Mouse (Mus musculus) heart, embryonic 11.5 days (tissue): Measurements from ENCODE around the gene Stab1. TPM values are rescaled to one million over a fixed set of nuclear protein-coding genes. Genes with fewer than 3 reads are reported as not detected.

Experiments used
- ATAC-seq: fragments of 200-750 bp; cut with Nextera tagmentation; replicated peaks from 2 replicates; pipeline ENCODE4 v1.8.0; 2017; ENCODE audit warnings: moderate library complexity; ENCODE audit not compliant: insufficient number of reproducible peaks, low FRiP score, low TSS enrichment
- H3K27ac ChIP-seq: fragments of 300-500 bp; sonication (generic); 2 replicates; pipeline ENCODE4 v1.5.1; 2014; ENCODE audit warnings: mild to moderate bottlenecking, low read depth, low read length
- H3K27me3 ChIP-seq: fragments of 300-500 bp; sonication (generic); 2 replicates; pipeline ENCODE4 v1.6.1; 2014; ENCODE audit warnings: mild to moderate bottlenecking, low read length, mixed read lengths; ENCODE audit not compliant: control insufficient read depth, insufficient read depth
- H3K36me3 ChIP-seq: fragments of 300-500 bp; sonication (generic); 2 replicates; pipeline ENCODE4 v1.6.1; 2014; ENCODE audit warnings: mild to moderate bottlenecking, low read length, moderate library complexity, mixed read lengths; ENCODE audit not compliant: control insufficient read depth, insufficient read depth
- H3K4me1 ChIP-seq: fragments of 300-500 bp; sonication (generic); 2 replicates; pipeline ENCODE4 v1.6.1; 2014; ENCODE audit warnings: low read length; ENCODE audit not compliant: control insufficient read depth, insufficient read depth
- H3K4me2 ChIP-seq: fragments of 300-500 bp; sonication (generic); 2 replicates; pipeline ENCODE4 v1.6.1; 2014; ENCODE audit warnings: mild to moderate bottlenecking, moderate library complexity
- H3K4me3 ChIP-seq: fragments of 300-500 bp; sonication (generic); 2 replicates; pipeline ENCODE4 v1.5.1; 2014; ENCODE audit warnings: low read depth, low read length
- H3K9ac ChIP-seq: fragments of 300-500 bp; sonication (generic); 2 replicates; pipeline ENCODE4 v1.6.1; 2014; ENCODE audit warnings: mild to moderate bottlenecking, low read depth, low read length, moderate library complexity
- H3K9me3 ChIP-seq: fragments of 300-500 bp; sonication (generic); replicated peaks from 2 replicates; pipeline ENCODE4 v1.6.1; 2016; ENCODE audit warnings: low read length; ENCODE audit not compliant: control insufficient read depth
- WGBS: fragments of 180-500 bp; shearing (Covaris S2); extraction: QIAGEN DNeasy Blood & Tissue Kit; methylation state at CpG from one replicate; pipeline ENCODE4 v1.1.7; 2014; ENCODE audit not compliant: insufficient replicate concordance; 5-methylcytosine and 5-hydroxymethylcytosine counted together
- polyA plus RNA-seq: library from polyadenylated mRNA; unstranded; fragments of >200 nt; fragmentation: Nextera tagmentation; extraction: Ambion mirVana; gene quantifications from 2 replicates; pipeline ENCODE4 v1.2.1, GENCODE M21; 2014

Stab1 gene
- polyA plus RNA-seq, 1 experiment from 2014 or later: 35.9 TPM

DNA sequence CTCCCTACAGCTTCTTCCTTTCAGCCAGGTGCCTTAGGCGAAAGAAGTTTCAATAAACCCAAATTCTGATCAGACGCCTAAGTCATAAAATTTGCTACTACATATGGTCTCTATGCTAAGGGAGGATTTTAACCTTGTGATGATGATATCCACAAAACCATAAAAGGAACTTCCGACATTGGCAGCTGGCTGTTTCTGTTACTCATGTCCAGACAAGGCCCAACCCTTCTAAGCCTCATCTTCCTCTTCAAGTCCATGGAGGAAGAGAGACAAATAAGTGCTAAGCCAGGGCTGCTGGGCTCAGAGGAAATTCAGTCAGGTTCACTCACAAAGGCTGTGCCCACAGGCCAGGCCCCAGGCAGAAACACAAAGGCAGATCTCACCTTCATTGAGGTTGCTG is 20.9 kb upstream of the Stab1 start:
- 93% methylated on average over 3 of the region's 3 CpGs for WGBS
- ATAC-seq: no peak
- Histone ChIP-seq H3K9me3 (no peaks in the 10 kb centered on the region), H3K36me3 (peaks cover 63% of the 10 kb centered on the region), H3K4me1 (peaks cover 16% of the 10 kb centered on the region), H3K27ac (no peak overlapping the region; the same call in 1 of the 2 replicates), H3K27me3 (no peaks in the 10 kb centered on the region), H3K4me3 (no peak overlapping the region), H3K9ac (no peak overlapping the region), H3K4me2 (no peak overlapping the region)

DNA sequence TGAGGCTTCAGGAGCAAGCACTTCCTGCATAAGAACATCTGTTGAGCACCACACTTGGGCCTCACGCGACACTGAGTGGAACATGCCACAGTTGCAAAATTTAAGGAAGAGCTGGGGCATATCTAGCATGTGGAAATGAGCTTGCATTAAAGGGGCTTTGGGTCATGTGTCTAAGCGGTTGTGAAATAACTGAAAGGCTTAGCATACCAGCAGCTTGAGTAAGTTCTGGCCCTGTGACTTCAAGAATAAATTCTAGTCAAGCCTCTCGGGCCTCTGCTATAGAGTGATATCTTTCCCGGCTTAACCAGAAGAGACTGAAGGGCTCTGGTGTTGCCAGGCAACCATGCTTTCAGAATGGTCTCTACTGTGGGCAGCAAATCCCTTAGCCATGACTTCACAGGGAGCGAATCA is 20.3 kb upstream of the Stab1 start:
- Histone ChIP-seq H3K4me1 (peaks cover 14% of the 10 kb centered on the region), H3K9me3 (no peaks in the 10 kb centered on the region), H3K9ac (no peak overlapping the region), H3K27me3 (no peaks in the 10 kb centered on the region), H3K4me3 (no peak overlapping the region), H3K4me2 (no peak overlapping the region), H3K36me3 (peaks cover 64% of the 10 kb centered on the region), H3K27ac (peak overlapping the region; percentile 63; the same call in 1 of the 2 replicates)
- ATAC-seq: 0 out of 2 replicates have a peak, but pooled peaks have one; percentile 29
- WGBS: 59% methylated on average over 6 of the region's 6 CpGs

GRCm38 (mm10) chr14:31186656-31187055 is 18.2 kb upstream of the Stab1 start:
- Histone ChIP-seq H3K4me2 (no peak overlapping the region), H3K4me1 (peaks cover 15% of the 10 kb centered on the region), H3K27ac (no peak overlapping the region), H3K9me3 (no peaks in the 10 kb centered on the region), H3K27me3 (no peaks in the 10 kb centered on the region), H3K4me3 (no peak overlapping the region), H3K9ac (no peak overlapping the region), H3K36me3 (peaks cover 70% of the 10 kb centered on the region)
- 63% methylated on average over 4 of the region's 4 CpGs for WGBS
- no peak for ATAC-seq

GRCm38 (mm10) chr14:31184195-31184594 is 15.8 kb upstream of the Stab1 start:
- Histone ChIP-seq H3K9me3 (no peaks in the 10 kb centered on the region), H3K36me3 (peaks cover 66% of the 10 kb centered on the region), H3K9ac (no peak overlapping the region), H3K4me3 (no peak overlapping the region), H3K4me2 (no peak overlapping the region), H3K4me1 (peaks cover 7% of the 10 kb centered on the region; the same call in 1 of the 2 replicates), H3K27me3 (no peaks in the 10 kb centered on the region), H3K27ac (no peak overlapping the region)
- no peak for ATAC-seq
- WGBS: 94% methylated on average over 12 of the region's 12 CpGs

DNA sequence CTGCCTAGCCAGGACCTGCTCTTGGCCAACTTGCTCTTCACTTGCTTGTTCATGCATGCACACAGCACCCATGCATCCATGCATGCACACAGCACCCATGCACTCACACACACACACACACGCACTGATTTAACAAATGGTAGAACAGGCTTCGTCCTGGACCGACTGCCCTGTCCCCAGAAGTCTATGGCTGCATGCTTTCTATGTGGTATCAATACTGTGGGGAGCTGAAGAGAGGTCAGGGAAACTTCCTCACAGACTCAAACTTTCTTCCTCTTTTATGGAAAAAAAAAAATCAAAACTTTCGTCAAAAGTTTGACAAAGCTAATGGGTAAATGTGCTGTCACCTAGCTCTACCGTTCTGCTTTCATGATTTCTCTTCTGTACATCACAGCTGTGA is 15.1 kb upstream of the Stab1 start:
- WGBS: 82% methylated on average over 5 of the region's 5 CpGs
- Histone ChIP-seq H3K27ac (peak overlapping the region; percentile 24; the same call in 1 of the 2 replicates), H3K4me2 (no peak overlapping the region)

DNA sequence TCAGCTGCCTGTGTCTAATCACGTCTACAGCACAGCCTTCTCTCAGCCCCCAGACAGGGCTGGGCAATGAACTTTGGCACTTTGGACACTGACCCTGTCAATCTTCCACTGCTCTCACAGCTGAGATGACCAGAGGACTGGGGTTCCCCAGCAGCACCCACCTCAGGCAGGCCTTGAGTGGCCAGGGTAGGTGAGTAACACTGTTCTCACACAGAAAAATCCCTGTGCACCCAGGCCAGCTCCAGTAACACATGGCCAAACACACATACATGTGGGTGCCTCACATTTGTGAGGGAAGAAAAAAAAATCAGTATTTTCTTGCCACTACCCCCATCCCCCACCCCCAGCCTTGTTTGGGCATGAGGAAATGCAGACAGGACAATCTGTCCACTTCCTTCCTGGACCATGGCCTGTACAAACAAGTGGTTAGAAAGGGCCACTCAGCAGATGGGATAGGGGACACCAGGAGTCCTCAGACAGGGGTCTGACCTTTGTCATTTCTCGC is 14.4 kb upstream of the Stab1 start:
- no peak overlapping the region for H3K9ac ChIP-seq
- no peak overlapping the region; the same call in 1 of the 2 replicates for H3K27ac ChIP-seq
- no peaks in the 10 kb centered on the region for H3K27me3 ChIP-seq
- H3K4me2 ChIP-seq: no peak overlapping the region
- H3K4me1 ChIP-seq: peaks cover 7% of the 10 kb centered on the region; the same call in 1 of the 2 replicates
- peaks cover 63% of the 10 kb centered on the region for H3K36me3 ChIP-seq
- WGBS: 58% methylated on average over 2 of the region's 2 CpGs
- ATAC-seq: no peak
- no peak overlapping the region for H3K4me3 ChIP-seq
- H3K9me3 ChIP-seq: no peaks in the 10 kb centered on the region

More for the DNA sequence above, 15.1 kb upstream of the Stab1 start:
- Histone ChIP-seq H3K36me3 (peaks cover 66% of the 10 kb centered on the region), H3K4me1 (peaks cover 7% of the 10 kb centered on the region; the same call in 1 of the 2 replicates), H3K9ac (no peak overlapping the region), H3K4me3 (no peak overlapping the region), H3K27me3 (no peaks in the 10 kb centered on the region), H3K9me3 (no peaks in the 10 kb centered on the region)
- no peak for ATAC-seq

- Histone ChIP-seq H3K4me1 (peaks cover 7% of the 10 kb centered on the region; the same call in 1 of the 2 replicates), H3K27me3 (no peaks in the 10 kb centered on the region), H3K9me3 (no peaks in the 10 kb centered on the region), H3K27ac (no peak overlapping the region), H3K4me3 (no peak overlapping the region), H3K9ac (no peak overlapping the region), H3K36me3 (peaks cover 67% of the 10 kb centered on the region), H3K4me2 (no peak overlapping the region)
- ATAC-seq: no peak
- 82% methylated on average over 4 of the region's 4 CpGs for WGBS
Measured at GRCm38 (mm10) chr14:31181512-31181911, 13.1 kb upstream of the Stab1 start.

GRCm38 (mm10) chr14:31179677-31180365 is 11.4 kb upstream of the Stab1 start:
- H3K9me3 ChIP-seq: no peaks in the 10 kb centered on the region
- H3K27me3 ChIP-seq: no peaks in the 10 kb centered on the region
- H3K4me1 ChIP-seq: peaks cover 7% of the 10 kb centered on the region; the same call in 1 of the 2 replicates
- 73% methylated on average over 12 of the region's 12 CpGs for WGBS
- H3K36me3 ChIP-seq: peaks cover 78% of the 10 kb centered on the region
- no peak overlapping the region for H3K4me2 ChIP-seq
- no peak overlapping the region for H3K27ac ChIP-seq
- H3K4me3 ChIP-seq: no peak overlapping the region
- ATAC-seq: no peak
- no peak overlapping the region for H3K9ac ChIP-seq
